In the genomic region with DNA sequence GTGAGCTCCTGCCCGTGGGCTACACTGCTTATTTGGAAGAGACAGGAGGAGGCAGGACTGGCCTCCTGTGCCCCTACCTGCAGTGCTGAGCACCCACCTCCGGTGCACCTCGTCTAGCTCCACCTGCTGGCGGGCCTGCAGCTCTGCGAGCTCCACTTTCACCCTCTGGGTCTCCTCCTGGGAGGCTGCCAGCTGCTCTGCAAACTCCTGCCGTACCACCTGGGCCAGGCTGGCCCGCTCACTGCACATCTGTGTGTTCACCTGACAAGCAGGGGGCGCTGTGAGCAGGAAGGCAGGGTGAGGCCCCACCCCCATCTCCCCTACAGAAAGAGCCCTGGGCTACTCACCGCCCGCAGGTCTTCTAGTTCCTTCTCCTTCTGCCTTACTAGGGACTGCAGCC, we compare ENCODE assay signal across 8 mouse cellular contexts. TPM values are rescaled to one million over a fixed set of nuclear protein-coding genes. Genes with fewer than 3 reads are reported as not detected.
DNase-seq lines count a peak whose midpoint lies in the region; ATAC-seq and TF ChIP-seq lines count a peak whose summit lies in the region.

No protein-coding gene starts in this region.

- H3K36me3 ChIP-seq in MEL (ENCODE audit: control insufficient read depth in 1 of 2, insufficient read depth in 2 of 2, low read length in 2 of 2) = no peaks in the 10 kb centered on the region
- peaks cover 48% of the 10 kb centered on the region for H3K36me3 ChIP-seq in heart, embryonic 14.5 days (ENCODE audit: control insufficient read depth, insufficient read depth, low read length)
- H3K36me3 ChIP-seq in limb, embryonic 10.5 days = peaks cover 72% of the 10 kb centered on the region
- peaks cover 23% of the 10 kb centered on the region; the same call in 1 of the 2 replicates for H3K36me3 ChIP-seq in midbrain, embryonic 15.5 days (replicated peaks)

- peak overlapping the region; percentile 44 for H3K4me2 ChIP-seq in heart, embryonic 14.5 days (ENCODE audit: low read length)
- no peak overlapping the region for H3K4me2 ChIP-seq in midbrain, embryonic 15.5 days

- H3K9me3 ChIP-seq in MEL (replicated peaks; ENCODE audit: insufficient read depth, low read length) = no peaks in the 10 kb centered on the region
- no peaks in the 10 kb centered on the region for H3K9me3 ChIP-seq in heart, embryonic 14.5 days (ENCODE audit: control insufficient read depth, low read length)
- no peaks in the 10 kb centered on the region for H3K9me3 ChIP-seq in limb, embryonic 10.5 days (replicated peaks)
- no peaks in the 10 kb centered on the region for H3K9me3 ChIP-seq in midbrain, embryonic 15.5 days

- TF ChIP-seq POLR2A in MEL (IDR thresholded peaks at IDR 0.05; ENCODE audit: control insufficient read depth in 1 of 2, insufficient read depth in 1 of 2, low read depth in 1 of 2, low read length in 2 of 2, poor library complexity in 1 of 2) = no peak

- ATAC-seq in heart, embryonic 14.5 days (ENCODE audit: insufficient number of reproducible peaks, insufficient read depth, low FRiP score, low read depth) = no peak
- ATAC-seq in midbrain, embryonic 15.5 days (replicated peaks) = 0 out of 2 replicates have a peak, but pooled peaks have one; percentile 27

- H3K79me2 ChIP-seq in MEL (ENCODE audit: control insufficient read depth, insufficient read depth, low read length, poor library complexity) = no peaks in the 10 kb centered on the region

- H3K27me3 ChIP-seq in MEL (ENCODE audit: control insufficient read depth in 1 of 2, insufficient read depth in 2 of 2, low read length in 2 of 2) = no peaks in the 10 kb centered on the region
- H3K27me3 ChIP-seq in heart, embryonic 14.5 days (ENCODE audit: control insufficient read depth, insufficient read depth, low read length) = no peaks in the 10 kb centered on the region
- no peaks in the 10 kb centered on the region for H3K27me3 ChIP-seq in limb, embryonic 10.5 days (ENCODE audit: low read depth, poor library complexity, severe bottlenecking)
- H3K27me3 ChIP-seq in midbrain, embryonic 15.5 days (replicated peaks) = no peaks in the 10 kb centered on the region

- TF ChIP-seq EP300 in MEL (IDR thresholded peaks at IDR 0.05; ENCODE audit: low read depth in 1 of 2, low read length in 2 of 2) = no peak

- no peaks in the 10 kb centered on the region; a peak in 1 of 4 replicates for H3K4me1 ChIP-seq in MEL (ENCODE audit: control insufficient read depth in 1 of 2, insufficient read depth in 2 of 2, low read length in 2 of 2)
- H3K4me1 ChIP-seq in heart, embryonic 14.5 days (ENCODE audit: control insufficient read depth in 2 of 2, insufficient read depth in 2 of 2, low read length in 2 of 2) = peaks cover 5 to 6% of the 10 kb centered on the region in 2 experiments; a peak in 1 of 4 replicates
- peaks cover 25% of the 10 kb centered on the region for H3K4me1 ChIP-seq in limb, embryonic 10.5 days
- no peaks in the 10 kb centered on the region for H3K4me1 ChIP-seq in midbrain, embryonic 15.5 days

- TF ChIP-seq RAD21 in MEL (IDR thresholded peaks at IDR 0.05; ENCODE audit: low read depth, low read length) = peak; percentile 45

- no peak overlapping the region for H3K9ac ChIP-seq in MEL (ENCODE audit: control insufficient read depth, low read depth, low read length, poor library complexity, severe bottlenecking)
- peak overlapping the region; percentile 28; the same call in 1 of the 2 replicates for H3K9ac ChIP-seq in heart, embryonic 14.5 days (ENCODE audit: low read length)
- no peak overlapping the region for H3K9ac ChIP-seq in midbrain, embryonic 15.5 days

- TF ChIP-seq CTCF in MEL (IDR thresholded peaks at IDR 0.05 in 2 of 3, conservative IDR thresholded peaks at IDR 0.05 in 1 of 3; ENCODE audit: control insufficient read depth in 1 of 3, insufficient read depth in 1 of 3, low read depth in 2 of 3, low read length in 3 of 3, poor library complexity in 1 of 3, severe bottlenecking in 1 of 3) = peak; percentile 77 to 90 (median 90)

- 30% methylated on average over 10 of the region's 10 CpGs for WGBS in heart, embryonic 14.5 days
- WGBS in limb, embryonic 10.5 days = 34% methylated on average over 10 of the region's 10 CpGs
- 38% methylated on average over 10 of the region's 10 CpGs for WGBS in midbrain, embryonic 15.5 days

- H3K27ac ChIP-seq in MEL (ENCODE audit: control insufficient read depth, low read depth, low read length) = no peak overlapping the region
- 0 out of 4 replicates have a peak overlapping the region, but pooled peaks of 1 of the 2 experiments have one; percentile 41 for H3K27ac ChIP-seq in heart, embryonic 14.5 days (replicated peaks in 1 of 2; ENCODE audit: control insufficient read depth in 1 of 2, insufficient read depth in 1 of 2, low read depth in 2 of 2, low read length in 2 of 2)
- no peak overlapping the region for H3K27ac ChIP-seq in limb, embryonic 10.5 days
- no peak overlapping the region for H3K27ac ChIP-seq in midbrain, embryonic 15.5 days

- H3K4me3 ChIP-seq in MEL (ENCODE audit: control insufficient read depth in 1 of 2, insufficient read depth in 1 of 2, low read depth in 2 of 2, low read length in 2 of 2) = no peak overlapping the region
- H3K4me3 ChIP-seq in heart, embryonic 14.5 days (ENCODE audit: control insufficient read depth in 1 of 2, insufficient read depth in 1 of 2, low read depth in 1 of 2, low read length in 2 of 2) = no peak overlapping the region
- H3K4me3 ChIP-seq in limb, embryonic 10.5 days = no peak overlapping the region
- H3K4me3 ChIP-seq in midbrain, embryonic 15.5 days = no peak overlapping the region

- peak; percentile 30 to 53 for DNase-seq in layer of hippocampus, adult 18-20 months (ENCODE audit: low spot score in 2 of 2)
- DNase-seq in layer of hippocampus, adult 9-10 months (ENCODE audit: low spot score) = no peak
- peak; percentile 60 for DNase-seq in MEL (ENCODE audit: low read depth, low spot score)
- DNase-seq in cerebellum, postnatal 25 days = peak; percentile 78 to 86
- DNase-seq in limb, embryonic 10.5 days (ENCODE audit: low spot score) = peak; percentile 69
- peak; percentile 32 to 80 for DNase-seq in thymus, postnatal 10 days (ENCODE audit: low spot score in 2 of 2)

TF ChIP-seq in MEL, 35 proteins besides CTCF, POLR2A, EP300 and RAD21:
- TF ChIP-seq USF2 (IDR thresholded peaks at IDR 0.05; ENCODE audit: borderline replicate concordance in 1 of 2, insufficient read depth in 1 of 2, low read depth in 1 of 2, low read length in 2 of 2) (no peak), SMC3 (IDR thresholded peaks at IDR 0.05; ENCODE audit: low read depth, low read length) (peak; percentile 70)
TF ChIP-seq in MEL: peak in this region for 1.

RNA-seq across cellular contexts. Expression of gene Aatk, which starts 18.3 kb away (rescaled TPM):
- total RNA-seq in layer of hippocampus, adult 18-20 months (2021) = 100 to 1,000 TPM; 205 to 215 TPM
- total RNA-seq in MEL (2012; rRNA removed) = 0.04 TPM in 1 of 2 replicates, not detected in the other
- polyA plus RNA-seq in MEL (2012; ENCODE audit: insufficient read depth in 1 of 2, insufficient read length in 2 of 2, low read depth in 1 of 2, low replicate concordance in 2 of 2, missing spikeins in 1 of 2) = not detected
- 0.43 and 1.1 TPM in 2 replicates for polyA plus RNA-seq in heart, embryonic 14.5 days (2014; fragmentation: Nextera tagmentation; extraction: Ambion mirVana)
- 0.78 and 1.7 TPM in 2 replicates for polyA plus RNA-seq in limb, embryonic 10.5 days (2016; fragmentation: Nextera tagmentation; extraction: Ambion mirVana)
- polyA plus RNA-seq in midbrain, embryonic 15.5 days (2015; fragmentation: Nextera tagmentation; extraction: Ambion mirVana) = 45.3 and 45.5 TPM in 2 replicates

RNA-seq across cellular contexts. Expression of gene Cep131, which starts 21.3 kb away (rescaled TPM):
- 10 to 100 TPM; 31.7 to 32.5 TPM for total RNA-seq in layer of hippocampus, adult 18-20 months (2021)
- 17.6 and 21.6 TPM in 2 replicates for total RNA-seq in MEL (2012; rRNA removed)
- 10 to 100 TPM in 1 of 2 experiments, not detected in 1; 26.6 TPM for polyA plus RNA-seq in MEL (2012; ENCODE audit: insufficient read depth in 1 of 2, insufficient read length in 2 of 2, low read depth in 1 of 2, low replicate concordance in 2 of 2, missing spikeins in 1 of 2)
- polyA plus RNA-seq in heart, embryonic 14.5 days (2014; fragmentation: Nextera tagmentation; extraction: Ambion mirVana) = 11.6 and 12.1 TPM in 2 replicates
- 46.7 and 55.2 TPM in 2 replicates for polyA plus RNA-seq in limb, embryonic 10.5 days (2016; fragmentation: Nextera tagmentation; extraction: Ambion mirVana)
- polyA plus RNA-seq in midbrain, embryonic 15.5 days (2015; fragmentation: Nextera tagmentation; extraction: Ambion mirVana) = 35.0 and 35.6 TPM in 2 replicates

RNA-seq across cellular contexts. Expression of gene Tepsin, which starts 33.2 kb away (rescaled TPM):
- 10 to 100 TPM; 13.9 to 17.9 TPM for total RNA-seq in layer of hippocampus, adult 18-20 months (2021)
- total RNA-seq in MEL (2012; rRNA removed) = 12.6 and 16.6 TPM in 2 replicates
- polyA plus RNA-seq in MEL (2012; ENCODE audit: insufficient read depth in 1 of 2, insufficient read length in 2 of 2, low read depth in 1 of 2, low replicate concordance in 2 of 2, missing spikeins in 1 of 2) = 10 to 100 TPM in 1 of 2 experiments, not detected in 1; 14.3 TPM
- polyA plus RNA-seq in heart, embryonic 14.5 days (2014; fragmentation: Nextera tagmentation; extraction: Ambion mirVana) = 11.7 and 13.9 TPM in 2 replicates
- 21.4 and 23.0 TPM in 2 replicates for polyA plus RNA-seq in limb, embryonic 10.5 days (2016; fragmentation: Nextera tagmentation; extraction: Ambion mirVana)
- 23.6 and 24.2 TPM in 2 replicates for polyA plus RNA-seq in midbrain, embryonic 15.5 days (2015; fragmentation: Nextera tagmentation; extraction: Ambion mirVana)

RNA-seq across cellular contexts. Expression of gene Ndufaf8, which starts 33.4 kb away (rescaled TPM):
- total RNA-seq in layer of hippocampus, adult 18-20 months (2021) = 10 to 100 TPM; 38.6 to 39.3 TPM
- total RNA-seq in MEL (2012; rRNA removed) = 99.2 and 120 TPM in 2 replicates
- polyA plus RNA-seq in MEL (2012; ENCODE audit: insufficient read depth in 1 of 2, insufficient read length in 2 of 2, low read depth in 1 of 2, low replicate concordance in 2 of 2, missing spikeins in 1 of 2) = 10 to 100 TPM in 1 of 2 experiments, not detected in 1; 77.6 TPM
- 119 and 121 TPM in 2 replicates for polyA plus RNA-seq in heart, embryonic 14.5 days (2014; fragmentation: Nextera tagmentation; extraction: Ambion mirVana)
- 78.5 and 83.8 TPM in 2 replicates for polyA plus RNA-seq in limb, embryonic 10.5 days (2016; fragmentation: Nextera tagmentation; extraction: Ambion mirVana)
- 51.4 and 53.5 TPM in 2 replicates for polyA plus RNA-seq in midbrain, embryonic 15.5 days (2015; fragmentation: Nextera tagmentation; extraction: Ambion mirVana)

Comparison
In these comparisons a context has a peak if more than half of its experiments do, and no peak if none do; other contexts are left out.
1. RNA of gene Aatk, which starts 18.3 kb away (polyA plus RNA-seq): 45.3 to 45.5 TPM in midbrain, embryonic 15.5 days; 0.78 to 1.7 TPM in limb, embryonic 10.5 days, 0.43 to 1.1 TPM in heart, embryonic 14.5 days and not detected in MEL; every median in the first group is over 10 times any median in the second.